Mouse (Mus musculus) CH12.LX (cell line): ENCODE data around the gene Cdhr2. TPM values are rescaled to one million over a fixed set of nuclear protein-coding genes. Genes with fewer than 3 reads are reported as not detected.

Source experiments
- DNase-seq: peaks from one replicate; pipeline ENCODE4 v3.0.0-alpha.2; 2013; ENCODE audit errors: extremely low read depth
- H3K27ac ChIP-seq: 2 replicates; pipeline ENCODE4 v1.5.1; 2012; ENCODE audit warnings: low read depth, mild to moderate bottlenecking, control low read depth, moderate library complexity; ENCODE audit not compliant: insufficient read depth
- H3K27me3 ChIP-seq: replicated peaks from 2 replicates; pipeline ENCODE3; 2012; ENCODE audit warnings: inconsistent platforms
- H3K36me3 ChIP-seq, 2 experiments: replicated peaks in 1 of 2; 2 replicates each; pipeline versions ENCODE3 to v1.6.1; 2012; ENCODE audit warnings: inconsistent platforms in 1 of 2, low read length in 1 of 2, mild to moderate bottlenecking in 1 of 2, mixed read lengths in 1 of 2, moderate library complexity in 1 of 2; ENCODE audit not compliant: control insufficient read depth in 1 of 2, insufficient read depth in 1 of 2
- H3K4me1 ChIP-seq, 2 experiments: 2 replicates each; pipeline ENCODE4 v1.6.1; 2012; ENCODE audit warnings: inconsistent platforms in 1 of 2, moderate library complexity in 1 of 2; ENCODE audit not compliant: insufficient read depth in 2 of 2, control insufficient read depth in 1 of 2
- H3K4me2 ChIP-seq: 2 replicates; pipeline ENCODE4 v1.6.1; 2012; ENCODE audit warnings: low read depth, mild to moderate bottlenecking, control low read depth; ENCODE audit not compliant: poor library complexity, insufficient read depth, severe bottlenecking
- H3K4me3 ChIP-seq, 3 experiments: fragments of 150-350 bp in 1 of 3; sonication (generic) in 1 of 3; replicated peaks in 1 of 3; 2 replicates each; pipeline versions ENCODE3 to v1.5.1; 2011 to 2012; ENCODE audit warnings: low read depth in 2 of 3, low read length in 2 of 3, mild to moderate bottlenecking in 2 of 3, moderate library complexity in 2 of 3, control low read depth in 1 of 3, improper control_type of control experiment in 1 of 3, inconsistent platforms in 1 of 3, mixed read lengths in 1 of 3; ENCODE audit not compliant: poor library complexity in 1 of 3
- H3K79me2 ChIP-seq: replicated peaks from 2 replicates; pipeline ENCODE4 v1.6.1; 2012; ENCODE audit warnings: mild to moderate bottlenecking, moderate library complexity; ENCODE audit not compliant: control insufficient read depth, poor library complexity, insufficient read depth, severe bottlenecking; ENCODE audit errors: extremely low read depth
- H3K9ac ChIP-seq: 2 replicates; pipeline ENCODE4 v1.6.1; 2012; ENCODE audit warnings: low read depth, mild to moderate bottlenecking, control low read depth, moderate library complexity; ENCODE audit not compliant: insufficient read depth
- H3K9me3 ChIP-seq: replicated peaks from 2 replicates; pipeline ENCODE3; 2012; ENCODE audit warnings: low read length, inconsistent platforms, mixed read lengths
- BHLHE40 ChIP-seq: IDR thresholded peaks from 2 replicates; pipeline ENCODE4 v1.6.1; 2011; ENCODE audit warnings: mild to moderate bottlenecking, low read depth, low read length, improper control_type of control experiment
- CHD1 ChIP-seq: IDR thresholded peaks from 2 replicates; pipeline ENCODE4 v1.6.1; 2012; ENCODE audit warnings: low read depth, low read length, improper control_type of control experiment, inconsistent platforms
- E2F4 ChIP-seq: IDR thresholded peaks from 2 replicates; pipeline ENCODE4 v1.6.1; 2011; ENCODE audit warnings: low read depth, low read length, improper control_type of control experiment; ENCODE audit not compliant: insufficient replicate concordance
- ELF1 ChIP-seq: IDR thresholded peaks from 2 replicates; pipeline ENCODE4 v1.6.1; 2014; ENCODE audit warnings: low read depth, mild to moderate bottlenecking, inconsistent platforms, low read length, improper control_type of control experiment
- EP300 ChIP-seq: IDR thresholded peaks from 2 replicates; pipeline ENCODE4 v1.6.1; 2011; ENCODE audit warnings: low read length, improper control_type of control experiment
- ETS1 ChIP-seq: conservative IDR thresholded peaks from 2 replicates; pipeline ENCODE4 v1.6.1; 2012; ENCODE audit warnings: low read depth, mild to moderate bottlenecking, inconsistent platforms, low read length, improper control_type of control experiment, moderate library complexity
- GABPA ChIP-seq: IDR thresholded peaks from 2 replicates; pipeline ENCODE4 v1.6.1; 2012; ENCODE audit warnings: low read depth, low read length, improper control_type of control experiment, inconsistent platforms; ENCODE audit not compliant: insufficient replicate concordance
- HCFC1 ChIP-seq: IDR thresholded peaks from 2 replicates; pipeline ENCODE4 v1.6.1; 2012; ENCODE audit warnings: low read depth, mild to moderate bottlenecking, inconsistent platforms, low read length, improper control_type of control experiment
- IRF4 ChIP-seq: IDR thresholded peaks from 2 replicates; pipeline ENCODE4 v1.6.1; 2014; ENCODE audit warnings: low read depth, mild to moderate bottlenecking, inconsistent platforms, low read length, improper control_type of control experiment
- JUN ChIP-seq: IDR thresholded peaks from 2 replicates; pipeline ENCODE4 v1.6.1; 2011; ENCODE audit warnings: low read depth, mild to moderate bottlenecking, low read length, improper control_type of control experiment, moderate library complexity; ENCODE audit not compliant: insufficient read depth
- JUND ChIP-seq: conservative IDR thresholded peaks from 2 replicates; pipeline ENCODE4 v1.6.1; 2011; ENCODE audit warnings: low read depth, low read length, improper control_type of control experiment
- KAT2A ChIP-seq: IDR thresholded peaks from 2 replicates; pipeline ENCODE4 v1.6.1; 2012; ENCODE audit warnings: low read length, improper control_type of control experiment, inconsistent platforms; ENCODE audit not compliant: insufficient replicate concordance
- MAFK ChIP-seq: IDR thresholded peaks from 2 replicates; pipeline ENCODE4 v1.6.1; 2011; ENCODE audit warnings: low read length, improper control_type of control experiment; ENCODE audit not compliant: insufficient replicate concordance
- MAX ChIP-seq: IDR thresholded peaks from 2 replicates; pipeline ENCODE4 v1.6.1; 2011; ENCODE audit warnings: low read length, improper control_type of control experiment
- MAZ ChIP-seq: IDR thresholded peaks from 2 replicates; pipeline ENCODE4 v1.6.1; 2012; ENCODE audit warnings: low read depth, mild to moderate bottlenecking, inconsistent platforms, low read length, improper control_type of control experiment, moderate library complexity
- MEF2A ChIP-seq: IDR thresholded peaks from 2 replicates; pipeline ENCODE4 v1.6.1; 2014; ENCODE audit warnings: low read depth, mild to moderate bottlenecking, inconsistent platforms, low read length, improper control_type of control experiment, borderline replicate concordance
- MXI1 ChIP-seq: IDR thresholded peaks from 2 replicates; pipeline ENCODE4 v1.6.1; 2011; ENCODE audit warnings: mild to moderate bottlenecking, low read depth, low read length, improper control_type of control experiment
- NELFE ChIP-seq: IDR thresholded peaks from 2 replicates; pipeline ENCODE4 v1.6.1; 2011; ENCODE audit warnings: low read depth, low read length, improper control_type of control experiment
- PAX5 ChIP-seq: IDR thresholded peaks from 2 replicates; pipeline ENCODE4 v1.6.1; 2012; ENCODE audit warnings: low read length, inconsistent platforms, mixed read lengths
- POLR2AphosphoS2 ChIP-seq: IDR thresholded peaks from 2 replicates; pipeline ENCODE4 v1.6.1; 2011; ENCODE audit warnings: low read depth, low read length, improper control_type of control experiment
- RAD21 ChIP-seq: IDR thresholded peaks from 2 replicates; pipeline ENCODE4 v1.6.1; 2011; ENCODE audit warnings: low read depth, mild to moderate bottlenecking, low read length, improper control_type of control experiment, moderate library complexity
- RCOR1 ChIP-seq: conservative IDR thresholded peaks from 2 replicates; pipeline ENCODE4 v1.6.1; 2012; ENCODE audit warnings: low read depth, mild to moderate bottlenecking, inconsistent platforms, low read length, improper control_type of control experiment
- TBP ChIP-seq: conservative IDR thresholded peaks from 2 replicates; pipeline ENCODE4 v1.6.1; 2011; ENCODE audit warnings: low read depth, low read length, improper control_type of control experiment
- TCF12 ChIP-seq: IDR thresholded peaks from 2 replicates; pipeline ENCODE4 v1.6.1; 2014; ENCODE audit warnings: low read depth, mild to moderate bottlenecking, inconsistent platforms, low read length, improper control_type of control experiment
- USF2 ChIP-seq: conservative IDR thresholded peaks from 2 replicates; pipeline ENCODE4 v1.6.1; 2011; ENCODE audit warnings: low read depth, low read length, improper control_type of control experiment
- ZC3H11A ChIP-seq: IDR thresholded peaks from 2 replicates; pipeline ENCODE4 v1.6.1; 2012; ENCODE audit warnings: low read depth, mild to moderate bottlenecking, inconsistent platforms, low read length, improper control_type of control experiment
- ZKSCAN1 ChIP-seq: IDR thresholded peaks from 2 replicates; pipeline ENCODE4 v1.6.1; 2012; ENCODE audit warnings: low read depth, inconsistent platforms, low read length, improper control_type of control experiment, borderline replicate concordance
- ZMIZ1 ChIP-seq: IDR thresholded peaks from 2 replicates; pipeline ENCODE4 v1.6.1; 2012; ENCODE audit warnings: low read depth, mild to moderate bottlenecking, inconsistent platforms, low read length, improper control_type of control experiment
- ZNF384 ChIP-seq: IDR thresholded peaks from 2 replicates; pipeline ENCODE4 v1.6.1; 2012; ENCODE audit warnings: low read depth, low read length, improper control_type of control experiment, inconsistent platforms
- dilution Hi-C: fragments of 300-500 bp; cut with MboI; formaldehyde crosslinking; loops from 2 replicates; pipeline ENCODE4 v1.14.3; 2020; ENCODE audit warnings: low sequenced_read_pairs; ENCODE audit not compliant: extremely low pct_unique_long_range_greater_than_20kb, extremely low pct_ligation_motif_present
- in situ Hi-C: fragments of 300-500 bp; cut with MboI; formaldehyde crosslinking; loops from 3 replicates; pipeline ENCODE4 v1.14.3; 2019; ENCODE audit warnings: low sequenced_read_pairs, low pct_ligation_motif_present, low pct_unique_long_range_greater_than_20kb, mixed read lengths
- polyA plus RNA-seq: library from polyadenylated mRNA; unstranded; fragments of >175 nt; gene quantifications from 2 replicates; pipeline ENCODE4 v1.2.1, GENCODE M21; 2012; ENCODE audit warnings: low read depth; ENCODE audit not compliant: insufficient read length
- total RNA-seq, 2 experiments: library from RNA; depleted of rRNA; stranded (reverse); fragments of 300-350 nt in 1 of 2; fragments of >200 nt in 1 of 2; gene quantifications; 2 replicates each; pipeline ENCODE4 v1.2.3; 2012 to 2014

The Cdhr2 gene
- total and polyA plus RNA-seq, 3 experiments = not detected

DNA sequence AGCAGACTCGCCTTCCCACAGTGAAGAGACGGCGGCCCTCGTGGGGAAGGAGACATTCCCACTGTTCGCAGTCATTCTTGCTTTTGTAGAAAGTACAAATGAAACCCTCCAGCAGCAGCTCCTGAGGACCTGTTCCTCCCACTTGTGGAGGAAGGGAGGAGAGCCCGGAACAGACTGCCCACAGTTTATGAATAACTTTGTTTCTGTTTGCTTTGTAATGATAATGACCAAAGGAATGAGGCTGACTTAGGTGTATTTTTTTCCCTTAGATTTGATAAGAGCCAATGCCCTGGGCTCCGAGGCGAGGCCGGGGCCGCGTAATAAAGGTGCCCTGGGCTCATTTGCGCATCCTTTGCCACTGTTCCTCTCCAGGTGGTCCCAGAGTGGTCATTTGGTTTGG, 39.9 kb upstream of the Cdhr2 start:
- TF ChIP-seq ELF1 = no peak
- TF ChIP-seq BHLHE40 = no peak
- TF ChIP-seq ZC3H11A = no peak
- TF ChIP-seq HCFC1 = no peak
- no peak for TF ChIP-seq TBP
- no peak for TF ChIP-seq GABPA
- TF ChIP-seq IRF4 = no peak
- TF ChIP-seq TCF12 = no peak
- no peak for TF ChIP-seq USF2
- TF ChIP-seq MAZ = no peak
- no peak for TF ChIP-seq ZKSCAN1
- no peak for TF ChIP-seq PAX5
- TF ChIP-seq ZNF384 = no peak
- no peak for TF ChIP-seq KAT2A
- TF ChIP-seq JUN = no peak
- TF ChIP-seq ETS1 = no peak
- no peak for TF ChIP-seq MAX
- no peak overlapping the region for H3K4me2 ChIP-seq
- H3K4me3 ChIP-seq = no peak overlapping the region
- H3K9ac ChIP-seq = no peak overlapping the region
- peaks cover 60 to 89% of the 10 kb centered on the region in 2 experiments for H3K36me3 ChIP-seq
- H3K27ac ChIP-seq = no peak overlapping the region
- in situ Hi-C loops (no loop called here), dilution Hi-C loops (no loop called here)
- no peaks in the 10 kb centered on the region for H3K27me3 ChIP-seq
- H3K79me2 ChIP-seq = no peaks in the 10 kb centered on the region
- H3K9me3 ChIP-seq = no peaks in the 10 kb centered on the region
- no peaks in the 10 kb centered on the region for H3K4me1 ChIP-seq
- DNase-seq = no peak

DNA sequence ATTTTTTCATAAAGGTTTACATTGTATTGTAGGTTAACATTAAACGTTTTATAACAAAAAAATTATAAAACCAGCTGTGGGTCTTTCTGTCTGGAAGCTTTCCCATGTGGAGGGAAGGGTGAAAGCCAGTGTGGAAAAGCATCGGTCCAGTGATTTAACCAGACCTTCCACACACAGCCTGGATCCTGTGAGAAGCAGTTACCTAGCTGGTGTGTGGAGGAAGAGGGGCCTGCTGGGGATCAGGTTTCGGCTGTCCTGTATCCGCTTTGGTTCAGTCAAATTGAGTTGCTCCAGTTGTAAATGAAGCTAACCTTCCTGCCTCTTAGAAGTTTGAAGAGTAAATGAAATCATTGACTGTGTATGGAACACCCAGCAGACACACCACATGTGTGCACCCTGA, 37.3 kb upstream of the Cdhr2 start:
- Histone ChIP-seq H3K27ac (no peak overlapping the region), H3K27me3 (no peaks in the 10 kb centered on the region), H3K9ac (no peak overlapping the region), H3K4me2 (no peak overlapping the region), H3K36me3 (peaks cover 53 to 77% of the 10 kb centered on the region in 2 experiments), H3K9me3 (no peaks in the 10 kb centered on the region), H3K4me1 (no peaks in the 10 kb centered on the region), H3K4me3 (no peak overlapping the region), H3K79me2 (no peaks in the 10 kb centered on the region)
- in situ Hi-C loops (no loop called here), dilution Hi-C loops (no loop called here)
- TF ChIP-seq MAFK (no peak), HCFC1 (no peak), JUND (no peak), ETS1 (no peak), POLR2AphosphoS2 (no peak), MXI1 (no peak), ZMIZ1 (no peak), USF2 (no peak), MAZ (no peak), EP300 (no peak), RCOR1 (no peak), MEF2A (no peak), E2F4 (no peak), CHD1 (no peak), IRF4 (no peak), NELFE (no peak), TBP (no peak), JUN (no peak), MAX (no peak), RAD21 (no peak)
- no peak for DNase-seq
